Mouse (Mus musculus): ENCODE measurements around the gene Kcna10.

The Kcna10 gene

DNA sequence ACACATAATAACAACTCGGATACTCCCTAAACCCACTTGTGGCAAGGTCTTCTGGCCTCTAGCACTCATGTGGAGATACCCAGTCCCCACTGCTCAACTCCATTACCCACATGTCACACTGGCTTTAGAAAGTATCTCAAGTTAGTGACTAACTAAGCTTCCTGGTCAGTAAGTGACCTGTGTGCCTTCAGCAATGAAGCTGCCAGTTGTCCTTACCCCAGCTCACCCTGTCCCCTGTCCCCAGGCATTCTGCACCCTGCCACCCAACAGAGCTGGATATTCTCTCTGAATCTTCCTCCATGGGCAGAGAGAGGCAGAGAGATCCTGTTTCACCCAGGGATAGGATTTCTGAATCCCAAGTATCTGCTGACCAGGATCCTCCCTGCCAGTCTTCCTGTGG is at the start of gene Kcna10:
Gene Kcna10, plus strand, starts transcription at position 301 of the 400 bp plus-strand sequence.
- DNase-seq: no peak

DNA sequence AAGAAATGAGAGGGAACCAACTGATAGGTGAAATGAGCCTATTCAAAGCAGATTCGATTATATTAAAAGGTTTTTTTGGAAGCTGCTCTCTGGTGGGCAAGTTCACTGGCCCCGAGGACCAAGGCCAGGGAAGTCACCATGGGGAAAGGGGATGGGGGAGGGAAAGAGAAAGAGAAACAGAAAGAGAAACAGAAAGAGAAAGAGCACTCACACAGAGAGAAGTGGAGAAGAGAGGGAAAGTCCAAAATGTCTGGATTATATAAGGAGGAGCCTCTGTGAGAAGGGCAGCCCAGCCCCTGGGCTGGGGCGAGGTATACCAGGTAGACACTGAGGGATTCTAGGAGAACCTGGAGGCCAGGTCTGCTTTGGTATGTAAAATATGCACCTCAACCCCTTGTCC is 48.4 kb upstream of the Kcna10 start:
- DNase-seq: no peak

DNA sequence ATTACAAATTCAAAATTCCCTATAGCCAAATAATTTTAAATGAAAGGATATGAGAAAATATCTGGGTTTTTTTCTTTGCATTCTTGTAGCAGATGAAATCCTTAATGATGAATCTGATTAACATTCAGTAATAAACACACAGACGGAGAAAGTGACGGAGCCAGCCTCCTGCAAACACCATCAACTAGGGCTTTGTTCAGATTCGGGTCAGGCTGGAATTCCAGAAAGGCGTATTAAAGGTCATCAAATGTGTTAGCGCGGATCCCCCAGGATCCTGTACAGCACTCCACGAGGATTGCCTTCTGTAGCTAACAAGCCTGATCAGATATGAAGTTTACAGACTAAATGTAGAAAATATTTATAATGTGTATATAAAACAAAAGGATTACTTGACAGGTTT is 35.7 kb upstream of the Kcna10 start:
- DNase-seq: no peak

DNA sequence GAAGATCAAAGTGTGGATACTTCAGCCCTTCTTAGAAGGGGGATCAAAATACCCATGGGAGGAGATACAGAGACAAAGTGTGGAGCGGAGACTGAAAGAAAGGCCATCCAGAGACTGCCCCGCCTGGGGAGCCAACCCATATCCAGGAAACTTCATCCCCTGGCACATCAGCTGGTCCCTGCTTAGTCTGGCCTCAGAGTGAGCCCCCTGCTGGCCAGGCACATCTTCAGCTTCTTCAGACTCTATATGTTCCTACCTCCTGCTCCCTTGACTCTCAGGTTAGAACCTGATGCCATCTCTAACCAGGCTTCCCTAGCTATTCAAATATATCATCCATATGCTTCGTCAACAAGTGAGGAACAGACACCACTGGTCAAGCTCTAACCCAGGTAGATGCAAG is 33.9 kb upstream of the Kcna10 start:
- DNase-seq: no peak

DNA sequence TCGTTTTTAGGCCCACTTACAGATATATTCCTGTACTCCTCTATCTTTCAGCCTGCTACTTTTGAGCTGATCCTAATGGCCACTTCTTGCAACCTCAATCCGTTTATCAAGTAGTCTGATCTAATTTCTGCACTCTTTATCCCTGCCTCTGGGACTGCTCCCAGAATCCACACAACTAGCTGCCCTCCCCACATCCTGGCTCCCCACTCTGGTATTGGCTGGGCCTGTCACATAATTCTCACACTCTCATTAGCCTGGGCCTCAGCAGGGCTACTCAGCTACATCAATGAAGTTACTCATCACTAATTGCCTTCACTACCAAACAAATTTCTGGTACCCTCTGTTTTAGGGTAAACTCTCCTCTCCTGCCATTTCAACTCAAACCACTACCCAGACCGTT is 32.4 kb upstream of the Kcna10 start:
- peak; percentile 33 for DNase-seq

DNA sequence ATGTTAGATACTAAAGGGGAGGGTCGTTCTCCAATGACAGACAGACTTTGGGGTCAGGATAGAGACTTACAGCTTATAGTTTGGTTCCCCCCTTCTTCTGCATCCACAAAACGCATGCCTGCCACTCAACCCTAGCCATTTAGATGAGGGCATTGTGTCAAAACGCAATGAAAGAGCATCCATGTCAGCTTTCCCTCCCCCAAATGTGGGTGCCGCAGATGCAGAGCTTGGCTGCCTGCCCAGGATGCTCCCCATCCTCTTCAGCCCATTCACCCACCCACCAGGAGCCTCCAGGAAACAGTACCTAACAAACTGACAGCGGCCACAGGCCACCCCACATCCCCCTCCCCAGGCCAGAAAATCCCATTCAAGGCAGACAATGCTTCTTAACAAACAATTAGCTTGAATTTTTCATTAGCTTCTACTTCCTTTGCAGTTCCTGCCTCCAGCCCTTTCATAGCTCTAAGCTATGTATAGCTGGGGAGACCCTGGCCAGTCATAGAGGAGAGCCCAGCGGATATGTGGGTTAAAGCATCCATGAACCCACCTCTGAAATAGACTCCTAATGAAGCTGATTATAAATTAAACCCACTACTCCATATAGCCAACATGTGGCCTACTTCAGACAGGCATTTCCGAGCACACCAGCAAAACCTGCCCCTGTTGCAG is 31.9 kb upstream of the Kcna10 start:
- peak; percentile 40 for DNase-seq

DNA sequence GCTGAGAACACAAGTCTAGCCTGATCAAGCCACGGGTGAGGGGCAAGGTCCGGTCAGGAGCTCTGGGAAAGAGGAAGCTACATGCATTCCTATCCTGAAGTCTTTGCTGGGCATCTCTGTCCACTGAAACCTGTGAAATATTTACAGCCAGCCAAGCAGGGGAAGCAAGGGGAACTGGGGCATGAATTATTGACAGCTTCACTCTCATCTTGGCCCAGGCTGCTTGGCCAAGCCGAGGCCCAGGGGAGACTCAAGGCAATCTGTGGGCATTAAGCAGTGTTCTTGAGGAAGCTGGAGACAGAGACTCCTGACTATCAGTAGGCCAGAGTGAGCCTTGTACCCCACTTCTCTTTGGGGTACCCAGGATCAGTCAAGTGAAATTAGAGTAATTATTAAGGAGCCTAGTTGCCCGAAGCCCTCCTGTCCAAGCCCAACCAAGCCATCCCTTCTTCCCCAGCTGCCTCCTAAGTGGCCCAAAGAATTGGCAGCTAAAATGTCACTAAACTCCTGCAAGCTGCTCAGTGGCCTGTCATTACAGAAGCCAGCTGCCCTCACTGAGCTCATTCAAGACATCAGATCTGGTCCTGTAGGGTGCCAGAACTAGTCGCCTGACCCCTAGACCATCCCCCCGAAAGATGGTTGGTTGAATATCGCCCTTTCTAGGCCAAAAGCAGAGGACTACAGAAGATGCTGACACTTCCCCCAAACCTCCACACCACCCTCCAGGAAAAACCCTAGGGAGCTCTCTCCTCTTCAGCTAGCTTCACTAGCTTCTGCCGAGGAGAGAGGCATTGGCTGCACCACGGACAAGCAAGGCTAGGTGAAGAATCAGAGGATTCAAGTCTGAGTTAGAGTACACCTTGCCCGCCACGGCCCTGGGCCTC is 28.8 kb upstream of the Kcna10 start:
- no peak for DNase-seq

DNA sequence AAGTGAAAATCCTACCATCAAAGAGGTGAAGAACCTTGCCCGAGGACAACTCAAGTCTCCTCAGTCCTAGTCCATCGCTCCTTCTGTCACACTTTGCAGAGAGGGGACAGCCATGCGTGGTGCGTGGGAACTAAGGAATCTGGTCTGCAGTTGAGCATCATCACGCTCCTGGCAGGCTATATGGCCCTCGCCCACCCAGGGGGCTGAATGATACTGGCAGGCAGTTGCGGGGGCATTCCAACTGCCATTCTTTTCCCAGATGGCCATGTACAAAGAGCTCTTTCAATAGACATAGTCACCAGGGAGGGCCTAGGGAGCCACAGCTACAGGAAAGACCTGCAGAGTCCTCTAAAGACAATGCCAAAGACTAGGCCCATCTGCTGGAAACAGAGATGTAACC is 24.0 kb upstream of the Kcna10 start:
- peak; percentile 57 for DNase-seq

DNA sequence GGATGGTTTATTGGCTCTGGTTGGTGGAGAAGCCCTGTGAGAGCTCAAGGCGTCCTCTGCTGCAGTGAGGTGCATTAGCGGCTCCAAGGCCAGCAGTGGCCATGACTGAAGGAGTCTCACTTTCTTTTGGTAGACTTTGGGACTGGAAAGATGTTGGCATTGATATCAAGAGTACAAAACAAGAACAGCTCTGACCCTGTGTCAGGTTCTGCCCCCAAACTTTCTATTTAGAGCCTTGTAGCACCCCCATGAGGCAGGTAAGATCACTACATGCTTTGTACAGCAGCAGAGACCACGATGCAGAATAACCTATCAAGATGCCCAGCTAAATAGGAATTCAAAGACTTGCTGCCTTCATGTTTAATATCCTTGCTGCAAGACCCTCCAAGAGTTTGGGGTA is 23.4 kb upstream of the Kcna10 start:
- no peak for DNase-seq

DNA sequence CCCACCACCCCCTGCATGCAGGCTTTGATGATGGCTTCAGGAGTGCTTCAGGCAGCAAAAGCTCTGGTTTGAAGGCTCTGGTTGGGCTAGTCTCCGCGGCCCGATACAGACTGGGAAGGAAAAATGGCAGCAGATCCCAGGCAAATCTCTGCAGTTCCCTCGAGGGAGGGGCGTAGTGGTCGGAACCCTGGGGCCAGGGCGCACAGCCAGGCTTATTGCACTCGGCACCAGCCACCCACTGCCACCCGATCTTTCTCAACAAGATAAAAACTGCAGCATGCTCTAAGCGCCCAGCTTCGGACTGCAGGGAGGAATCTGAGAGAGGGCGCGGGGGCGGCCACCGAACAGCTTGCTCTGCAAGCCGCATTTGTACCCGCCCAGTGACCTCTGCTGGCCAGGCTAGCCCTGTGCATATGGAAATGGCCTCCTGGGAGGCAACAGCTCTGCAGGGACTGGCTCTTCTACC is 23.0 kb upstream of the Kcna10 start:
- DNase-seq: peak; percentile 43

DNA sequence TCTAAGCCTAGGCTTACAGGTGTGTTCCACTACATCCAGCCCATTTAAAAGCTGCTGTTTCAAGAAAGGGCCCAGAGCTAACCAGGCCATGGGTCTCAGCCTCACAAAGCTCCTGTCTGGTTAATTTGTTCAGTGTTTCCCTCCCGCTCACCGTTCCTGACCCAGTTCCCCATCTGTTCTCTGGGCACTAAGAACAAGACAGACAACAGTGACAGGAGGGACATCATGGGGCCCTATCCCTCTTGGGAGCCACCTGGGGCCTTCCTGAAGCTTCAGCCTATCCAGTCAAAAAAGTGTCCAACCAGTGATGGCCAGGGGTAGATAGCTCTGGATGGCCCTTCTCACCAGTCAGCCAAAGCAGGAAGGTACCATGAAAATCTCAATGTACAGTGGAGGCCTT is 20.1 kb upstream of the Kcna10 start:
- no peak for DNase-seq

DNA sequence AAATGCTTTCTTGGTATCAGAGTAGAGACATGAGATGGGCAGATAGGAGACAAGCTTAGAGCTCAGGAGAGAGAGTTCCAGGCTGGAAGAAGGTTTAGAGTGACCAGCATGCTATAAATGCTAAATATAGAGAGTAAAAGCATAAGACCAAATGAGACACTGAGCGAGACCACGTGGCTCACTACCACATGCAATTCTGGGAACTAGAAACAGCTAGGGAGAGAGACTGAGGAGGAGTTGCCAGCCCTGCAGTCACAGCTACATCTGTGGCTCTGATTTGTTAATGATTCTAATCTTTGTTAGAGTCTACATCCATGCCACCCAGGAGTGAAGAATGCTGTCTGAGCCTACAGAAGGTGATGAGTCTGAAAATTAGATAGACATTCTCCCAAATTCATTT is 13.3 kb upstream of the Kcna10 start:
- DNase-seq: peak; percentile 46

DNA sequence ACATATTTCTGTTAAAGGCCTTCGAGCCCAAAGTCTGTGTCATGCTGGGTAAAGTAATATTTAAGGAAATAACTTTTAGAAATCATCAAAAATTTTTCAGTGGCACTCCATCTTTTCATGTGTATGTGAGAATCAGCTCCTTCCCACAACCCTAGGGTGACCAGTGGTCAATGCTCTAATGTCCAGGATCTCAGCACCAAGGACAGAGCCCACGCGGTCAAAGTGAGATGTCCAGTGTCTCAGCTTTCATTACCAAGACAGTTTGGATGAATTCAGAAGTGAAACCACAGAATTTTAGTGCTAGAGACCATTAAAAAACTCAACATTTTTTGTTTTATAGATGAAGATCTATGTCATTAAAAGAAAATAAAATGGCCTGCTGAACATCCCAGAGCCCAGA is 10.9 kb upstream of the Kcna10 start:
- no peak for DNase-seq

DNA sequence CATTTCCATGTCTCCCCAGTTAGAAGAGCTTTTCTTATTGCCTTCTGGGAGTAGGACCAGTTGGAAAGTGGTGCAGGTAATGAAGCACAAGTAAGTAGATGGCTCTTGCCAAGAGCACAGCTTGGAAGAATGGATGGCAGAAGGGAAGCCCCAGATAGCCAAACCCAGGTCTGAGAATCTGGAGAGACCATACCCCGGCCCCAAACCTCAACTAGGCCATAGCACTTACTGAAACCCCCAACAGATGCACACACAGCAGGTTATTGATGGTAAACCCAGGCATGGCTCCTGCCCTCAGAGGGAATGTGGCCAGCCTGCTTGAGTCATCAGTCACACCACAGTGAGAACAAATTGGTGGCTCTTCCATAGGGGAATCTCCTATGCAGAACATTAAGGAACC is 10.3 kb upstream of the Kcna10 start:
- DNase-seq: no peak

DNA sequence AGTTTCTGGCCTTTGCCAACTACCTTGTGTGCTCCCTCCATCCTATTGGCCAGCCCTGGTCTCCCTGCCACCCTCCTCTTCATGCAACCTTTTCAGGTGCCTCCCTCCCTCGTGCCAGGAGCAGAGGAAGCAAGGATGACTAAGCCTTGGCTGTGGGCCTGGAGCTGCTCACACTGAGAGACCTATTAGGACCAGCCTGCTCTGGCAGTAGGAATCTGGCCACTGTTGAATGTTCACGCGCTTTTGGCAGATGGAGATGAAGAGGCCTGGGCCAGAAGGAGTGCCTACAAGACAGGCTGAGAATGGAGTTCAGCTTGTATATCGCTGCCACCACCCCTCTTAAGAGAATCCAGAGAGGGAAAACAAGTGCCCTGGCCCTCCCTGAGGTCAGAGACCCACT is 7.4 kb upstream of the Kcna10 start:
- peak; percentile 49 for DNase-seq

DNA sequence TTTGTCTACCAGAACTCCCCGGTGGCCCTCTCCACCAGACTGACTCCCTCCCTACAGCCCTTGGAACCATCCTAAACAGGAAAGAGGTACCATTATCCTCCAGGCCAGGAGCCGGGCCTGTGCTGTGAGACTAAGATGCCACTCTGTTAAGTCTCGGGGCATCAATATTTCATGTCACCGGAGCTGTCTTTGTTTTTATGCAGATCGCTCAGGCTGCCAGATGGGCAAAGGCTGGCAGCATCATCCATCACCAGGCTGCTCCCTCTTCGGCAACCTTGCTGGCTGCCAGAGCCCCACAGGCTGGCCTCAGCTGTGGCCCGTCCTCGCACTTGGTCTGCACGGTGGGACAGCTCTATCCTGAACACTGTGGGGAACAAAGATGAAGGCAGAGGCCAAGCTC is 6.4 kb upstream of the Kcna10 start:
- no peak for DNase-seq

DNA sequence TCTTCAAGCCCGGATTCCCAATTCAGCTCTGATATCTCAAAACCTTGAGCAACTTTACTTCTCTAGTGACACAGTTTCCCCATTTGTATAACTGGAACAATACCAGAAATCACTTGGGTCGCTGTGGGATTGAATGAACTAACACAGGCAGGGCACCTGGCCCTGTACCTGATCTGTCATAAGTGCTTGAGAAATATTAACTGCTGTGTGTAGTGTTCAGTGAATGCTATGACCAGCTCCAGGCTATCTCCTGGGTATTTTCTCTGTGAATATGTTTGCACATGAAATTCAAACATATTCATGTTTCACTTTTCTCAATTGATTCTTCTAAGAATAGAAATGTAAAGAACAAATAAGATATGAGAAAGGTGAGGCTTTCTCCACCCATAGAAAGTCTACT is 2.0 kb upstream of the Kcna10 start:
- DNase-seq: no peak

DNA sequence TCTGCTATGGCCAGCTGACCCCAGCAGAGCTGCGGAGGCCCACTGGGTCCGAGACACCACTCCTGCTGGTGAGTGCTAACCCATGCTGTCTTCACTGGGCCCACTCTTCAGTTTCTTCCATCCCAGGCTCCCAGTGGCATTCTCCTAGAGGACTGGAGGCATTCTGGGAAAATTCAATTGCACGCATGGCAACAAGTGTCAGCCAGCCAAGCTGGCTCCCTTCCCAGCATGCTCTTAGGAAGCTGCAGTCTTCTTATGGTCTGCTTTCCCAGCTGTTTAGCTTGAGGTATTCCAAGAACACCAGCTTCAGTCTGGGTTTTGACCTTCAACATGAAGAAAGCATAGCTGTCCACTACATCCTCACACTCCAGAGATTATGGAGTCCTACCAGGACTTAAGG is 322 bp downstream of the Kcna10 start:
- DNase-seq: no peak

DNA sequence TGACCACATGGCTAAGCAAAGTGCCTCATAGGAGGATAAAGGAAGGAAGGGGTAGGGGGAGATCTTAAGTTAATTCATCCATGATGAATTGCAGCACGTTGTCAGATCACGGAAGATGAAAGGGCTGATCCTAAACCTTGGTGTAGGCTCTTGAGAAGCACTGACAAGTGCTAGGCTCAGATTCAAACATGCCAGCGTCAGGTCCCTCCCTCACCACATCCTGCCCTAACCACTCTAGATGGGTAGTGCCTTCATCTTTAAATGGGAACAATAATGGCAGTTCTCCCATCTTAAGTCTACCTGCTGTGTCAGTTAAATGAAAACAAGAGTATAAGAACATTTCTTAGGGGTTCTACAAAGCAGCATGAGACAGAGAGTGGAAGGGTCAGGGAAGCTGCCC is 2.7 kb downstream of the Kcna10 start:
- no peak for DNase-seq

DNA sequence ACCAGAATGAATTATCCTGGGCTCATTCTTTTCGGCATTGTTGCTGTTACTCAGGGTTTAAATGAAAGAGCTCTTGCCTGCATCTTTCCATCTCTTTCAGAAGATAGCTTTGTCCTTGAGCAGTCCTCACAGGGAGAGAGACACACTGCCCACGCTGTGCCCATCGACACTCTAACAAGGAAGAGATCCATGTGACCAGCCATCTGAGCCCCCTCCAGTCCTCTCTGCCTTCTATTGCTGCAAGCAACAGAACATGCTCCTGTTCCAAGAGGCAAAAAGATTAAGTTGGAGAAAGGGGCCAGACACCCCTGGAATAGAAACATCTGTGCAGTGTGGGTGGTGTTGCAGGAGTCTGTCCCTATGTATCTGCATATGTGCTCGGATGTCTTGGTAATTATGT is 4.2 kb downstream of the Kcna10 start:
- DNase-seq: no peak

DNA sequence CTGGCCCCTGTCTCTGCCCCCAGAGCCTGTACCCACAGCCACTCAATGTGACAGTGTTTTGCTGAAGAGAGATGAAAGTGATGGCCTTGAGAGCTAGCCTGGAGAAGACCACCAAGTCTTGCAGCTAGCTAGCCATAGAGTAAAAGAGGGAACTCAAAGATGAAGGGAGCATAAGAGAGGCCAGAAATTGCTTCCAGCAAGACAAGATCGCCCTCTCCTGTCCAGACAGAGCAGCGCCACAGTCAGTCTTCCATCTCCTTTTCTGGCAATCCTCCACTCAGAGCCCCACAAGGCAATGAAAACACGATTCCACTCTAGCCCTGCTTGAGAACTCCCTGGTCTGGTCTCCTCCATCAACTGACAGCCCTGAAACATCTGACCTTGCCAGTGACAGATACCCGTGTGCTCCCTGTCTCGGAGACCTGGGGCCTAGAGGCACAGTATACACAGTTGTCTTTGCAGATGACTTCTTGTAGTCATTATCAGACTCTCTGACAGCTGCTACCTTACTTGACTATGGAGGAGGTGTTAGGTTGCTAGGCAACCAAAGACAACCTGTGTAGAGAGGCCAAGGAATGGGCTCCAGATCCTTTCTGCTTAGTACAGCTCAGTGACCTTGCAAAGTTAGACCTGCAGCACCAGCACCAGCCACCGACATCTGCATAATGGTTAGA is 5.5 kb downstream of the Kcna10 start:
- DNase-seq: peak; percentile 66

DNA sequence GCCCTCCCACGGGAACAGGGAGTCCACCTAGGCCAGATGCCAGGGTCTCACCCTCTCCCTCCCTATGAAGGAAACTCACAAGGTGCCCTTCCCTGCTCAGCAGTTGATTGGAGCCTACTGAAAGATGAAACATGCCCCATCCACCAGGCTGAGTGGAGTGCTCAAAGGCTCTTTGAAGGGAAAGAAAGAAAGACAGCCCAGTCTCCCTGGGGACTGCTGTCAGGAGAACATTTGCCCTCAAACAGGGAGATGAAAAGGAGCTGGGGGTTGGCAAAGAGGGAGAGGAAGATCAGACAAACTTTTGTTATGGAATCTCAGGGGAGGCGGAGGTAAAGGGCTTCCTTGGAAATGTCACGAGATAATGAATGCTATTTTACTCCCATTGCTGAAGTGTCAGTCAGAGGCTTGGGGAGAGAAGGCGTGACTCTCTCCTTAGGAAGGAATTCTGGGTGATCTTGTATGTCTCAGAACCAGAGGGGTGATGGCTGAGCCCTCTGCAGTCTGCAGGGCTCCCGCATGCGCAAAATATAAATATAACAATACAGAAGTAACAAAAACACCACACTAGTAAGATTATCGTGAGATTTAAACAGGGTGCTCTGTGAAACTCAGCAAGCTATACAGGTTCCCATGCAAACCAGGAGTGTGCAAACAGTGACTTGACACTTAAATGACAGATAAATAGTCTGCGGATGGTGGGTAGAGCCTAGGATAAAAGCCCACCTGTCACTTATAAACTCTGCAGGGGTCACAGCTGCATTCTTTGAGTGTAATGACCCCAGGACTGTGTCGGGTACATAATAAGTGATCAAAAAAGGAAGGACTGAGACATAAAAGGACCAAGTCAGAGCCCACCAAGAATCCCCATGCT is 18.7 kb downstream of the Kcna10 start:
- DNase-seq: no peak

DNA sequence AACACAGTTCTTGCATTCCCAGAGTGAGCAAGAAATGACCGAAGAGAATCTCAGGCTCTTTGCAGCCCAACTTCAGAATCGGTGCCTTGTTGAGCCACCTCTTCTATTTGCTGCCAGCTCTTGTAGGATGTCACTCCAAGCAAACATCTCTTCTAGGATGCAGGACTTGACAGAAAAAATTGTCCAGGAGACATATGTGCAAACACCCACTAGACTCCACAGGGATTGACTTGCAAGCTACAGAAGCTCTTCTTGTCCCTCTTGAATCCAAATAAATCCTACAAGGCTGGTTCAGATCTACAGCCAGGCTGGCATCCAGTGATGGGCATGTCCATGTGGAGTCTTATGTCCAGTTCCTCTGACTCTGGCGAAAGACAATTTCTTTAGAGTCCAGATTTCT is 21.6 kb downstream of the Kcna10 start:
- DNase-seq: no peak

All from layer of hippocampus, adult 9-11 months (tissue).